Mouse (Mus musculus) embryonic facial prominence, embryonic 15.5 days (tissue): ENCODE data around the gene Atp5d. TPM values are rescaled to one million over a fixed set of nuclear protein-coding genes. Genes with fewer than 3 reads are reported as not detected.
A peak's percentile ranks its signal among the peaks of the same experiment; 100 is the strongest.

ENCODE experiments used
- ATAC-seq: fragments of 200-750 bp; cut with Nextera tagmentation; 2 replicates; pipeline ENCODE4 v1.8.0; 2017; ENCODE audit warnings: low read depth, moderate TSS enrichment; ENCODE audit not compliant: insufficient number of reproducible peaks, low FRiP score, low TSS enrichment
- H3K27ac ChIP-seq: fragments of 300-500 bp; sonication (generic); replicated peaks from 2 replicates; pipeline ENCODE4 v1.5.1; 2015; ENCODE audit warnings: mild to moderate bottlenecking, inconsistent platforms
- H3K27me3 ChIP-seq: fragments of 300-500 bp; sonication (generic); 2 replicates; pipeline ENCODE4 v1.6.1; 2015; ENCODE audit warnings: inconsistent platforms
- H3K36me3 ChIP-seq: fragments of 300-500 bp; sonication (generic); 2 replicates; pipeline ENCODE4 v1.6.1; 2015; ENCODE audit warnings: mild to moderate bottlenecking, inconsistent platforms
- H3K4me1 ChIP-seq: fragments of 300-500 bp; sonication (generic); 2 replicates; pipeline ENCODE4 v1.6.1; 2015; ENCODE audit warnings: inconsistent platforms
- H3K4me2 ChIP-seq: fragments of 300-500 bp; sonication (generic); replicated peaks from 2 replicates; pipeline ENCODE4 v1.6.1; 2015; ENCODE audit warnings: mild to moderate bottlenecking, inconsistent platforms
- H3K4me3 ChIP-seq: fragments of 300-500 bp; sonication (generic); replicated peaks from 2 replicates; pipeline ENCODE4 v1.5.1; 2015; ENCODE audit warnings: mild to moderate bottlenecking, inconsistent platforms
- H3K9ac ChIP-seq: fragments of 300-500 bp; sonication (generic); 2 replicates; pipeline ENCODE4 v1.6.1; 2015; ENCODE audit warnings: inconsistent platforms
- H3K9me3 ChIP-seq: fragments of 300-500 bp; sonication (generic); replicated peaks from 2 replicates; pipeline ENCODE4 v1.6.1; 2016; ENCODE audit warnings: inconsistent platforms
- WGBS: fragments of 180-500 bp; shearing (Covaris S2); methylation state at CpG from one replicate; pipeline ENCODE4 v1.1.7; 2015; 5-methylcytosine and 5-hydroxymethylcytosine counted together
- polyA plus RNA-seq: library from polyadenylated mRNA; unstranded; fragments of >200 nt; fragmentation: Nextera tagmentation; extraction: Ambion mirVana; gene quantifications from 2 replicates; pipeline ENCODE4 v1.2.1, GENCODE M21; 2015

Atp5d gene
- polyA plus RNA-seq, 1 experiment from 2014 or later, result 516 TPM

GRCm38 (mm10) chr10:80170601-80171021, 32.2 kb downstream of the Atp5d start:
- Histone ChIP-seq H3K9ac (no peak overlapping the region), H3K4me1 (peaks cover 60% of the 10 kb centered on the region)
- 90% methylated on average over 19 of the region's 19 CpGs for WGBS

GRCm38 (mm10) chr10:80171252-80171651, 32.8 kb downstream of the Atp5d start:
- Histone ChIP-seq H3K4me1 (peaks cover 60% of the 10 kb centered on the region), H3K4me3 (no peak overlapping the region), H3K27me3 (no peaks in the 10 kb centered on the region), H3K4me2 (no peak overlapping the region), H3K27ac (no peak overlapping the region), H3K36me3 (peaks cover 27% of the 10 kb centered on the region), H3K9me3 (no peaks in the 10 kb centered on the region), H3K9ac (no peak overlapping the region)
- ATAC-seq, result no peak
- 88% methylated on average over 15 of the region's 15 CpGs for WGBS

More at GRCm38 (mm10) chr10:80170601-80171021, 32.2 kb downstream of the Atp5d start:
- no peak for ATAC-seq
- no peak overlapping the region for H3K27ac ChIP-seq
- no peak overlapping the region for H3K4me3 ChIP-seq
- no peaks in the 10 kb centered on the region for H3K27me3 ChIP-seq
- H3K9me3 ChIP-seq, result no peaks in the 10 kb centered on the region
- H3K4me2 ChIP-seq, result no peak overlapping the region
- H3K36me3 ChIP-seq, result peaks cover 27% of the 10 kb centered on the region

GRCm38 (mm10) chr10:80171760-80172526, 33.5 kb downstream of the Atp5d start:
- peaks cover 27% of the 10 kb centered on the region for H3K36me3 ChIP-seq
- H3K4me1 ChIP-seq, result peaks cover 56% of the 10 kb centered on the region
- H3K9me3 ChIP-seq, result no peaks in the 10 kb centered on the region
- 78% methylated on average over 45 of the region's 45 CpGs for WGBS
- no peaks in the 10 kb centered on the region for H3K27me3 ChIP-seq
- H3K4me3 ChIP-seq, result peak overlapping the region; percentile 64
- peak overlapping the region; percentile 71 for H3K4me2 ChIP-seq
- ATAC-seq, result no peak
- no peak overlapping the region for H3K9ac ChIP-seq
- peak overlapping the region; percentile 93 for H3K27ac ChIP-seq

GRCm38 (mm10) chr10:80172527-80173292, 34.3 kb downstream of the Atp5d start, which contains the start of gene 1600002K03Rik:
Gene 1600002K03Rik (plus strand): TSS chr10:80172944.
- Histone ChIP-seq H3K4me2 (peak within 1 kb of the TSS; percentile 71), H3K27me3 (no peaks in the 10 kb centered on the region), H3K9me3 (no peaks in the 10 kb centered on the region), H3K27ac (peak within 1 kb of the TSS; percentile 93), H3K4me3 (peak within 1 kb of the TSS; percentile 64), H3K4me1 (peaks cover 54% of the 10 kb centered on the region), H3K9ac (peak within 1 kb of the TSS; percentile 53), H3K36me3 (peaks cover 27% of the 10 kb centered on the region)
- peak; percentile 78 for ATAC-seq
- WGBS, result 11% methylated on average over 35 of the region's 35 CpGs

- peak overlapping the region; percentile 64 for H3K4me3 ChIP-seq
- peak overlapping the region; percentile 71 for H3K4me2 ChIP-seq
- WGBS, result 5% methylated on average over 11 of the region's 11 CpGs
- H3K9me3 ChIP-seq, result no peaks in the 10 kb centered on the region
- H3K9ac ChIP-seq, result peak overlapping the region; percentile 53
- H3K36me3 ChIP-seq, result peaks cover 27% of the 10 kb centered on the region
- H3K4me1 ChIP-seq, result peaks cover 53% of the 10 kb centered on the region
- H3K27ac ChIP-seq, result peak overlapping the region; percentile 93
- H3K27me3 ChIP-seq, result no peaks in the 10 kb centered on the region
- ATAC-seq, result no peak
Observed at GRCm38 (mm10) chr10:80173358-80173757, 34.9 kb downstream of the Atp5d start.

GRCm38 (mm10) chr10:80173955-80174640, 35.7 kb downstream of the Atp5d start:
- no peak for ATAC-seq
- H3K27ac ChIP-seq, result no peak overlapping the region
- H3K4me1 ChIP-seq, result peaks cover 46% of the 10 kb centered on the region
- H3K9ac ChIP-seq, result no peak overlapping the region
- H3K36me3 ChIP-seq, result peaks cover 27% of the 10 kb centered on the region
- WGBS, result 80% methylated on average over 10 of the region's 10 CpGs
- no peak overlapping the region for H3K4me2 ChIP-seq
- H3K27me3 ChIP-seq, result no peaks in the 10 kb centered on the region
- no peak overlapping the region for H3K4me3 ChIP-seq
- H3K9me3 ChIP-seq, result no peaks in the 10 kb centered on the region

- WGBS, result 55% methylated on average over 2 of the region's 2 CpGs
- Histone ChIP-seq H3K4me2 (no peak overlapping the region), H3K4me3 (no peak overlapping the region), H3K27ac (no peak overlapping the region), H3K9me3 (no peaks in the 10 kb centered on the region), H3K27me3 (no peaks in the 10 kb centered on the region), H3K9ac (no peak overlapping the region), H3K36me3 (peaks cover 27% of the 10 kb centered on the region), H3K4me1 (peaks cover 42% of the 10 kb centered on the region)
- no peak for ATAC-seq
Observed at GRCm38 (mm10) chr10:80174705-80175104, 36.3 kb downstream of the Atp5d start.

- Histone ChIP-seq H3K36me3 (peaks cover 17% of the 10 kb centered on the region), H3K4me1 (peaks cover 47% of the 10 kb centered on the region), H3K9ac (no peak overlapping the region), H3K27ac (no peak overlapping the region), H3K4me2 (no peak overlapping the region), H3K9me3 (no peaks in the 10 kb centered on the region), H3K27me3 (no peaks in the 10 kb centered on the region), H3K4me3 (no peak overlapping the region)
- ATAC-seq, result no peak
- 22% methylated on average over 4 of the region's 4 CpGs for WGBS
Observed at GRCm38 (mm10) chr10:80175536-80176269, 37.3 kb downstream of the Atp5d start.

GRCm38 (mm10) chr10:80176270-80176834, 37.9 kb downstream of the Atp5d start:
- Histone ChIP-seq H3K4me2 (no peak overlapping the region), H3K9ac (no peak overlapping the region), H3K9me3 (no peaks in the 10 kb centered on the region), H3K4me3 (no peak overlapping the region), H3K27me3 (no peaks in the 10 kb centered on the region), H3K4me1 (peaks cover 51% of the 10 kb centered on the region), H3K27ac (no peak overlapping the region), H3K36me3 (peaks cover 10% of the 10 kb centered on the region)
- WGBS, result 77% methylated on average over 5 of the region's 5 CpGs
- ATAC-seq, result no peak

GRCm38 (mm10) chr10:80177441-80178279, 39.2 kb downstream of the Atp5d start:
- Histone ChIP-seq H3K4me3 (no peak overlapping the region), H3K4me1 (peaks cover 39% of the 10 kb centered on the region), H3K9ac (no peak overlapping the region), H3K27me3 (no peaks in the 10 kb centered on the region), H3K4me2 (no peak overlapping the region), H3K36me3 (peaks cover 7% of the 10 kb centered on the region; the same call in 1 of the 2 replicates), H3K9me3 (no peaks in the 10 kb centered on the region), H3K27ac (no peak overlapping the region)
- ATAC-seq, result no peak
- WGBS, result 64% methylated on average over 7 of the region's 7 CpGs
